Mouse (Mus musculus) monocyte, adult 2 months (primary cell): ENCODE data around the gene Trim14.

ENCODE experiments used
- DNase-seq, 2 experiments: peaks; one replicate each; pipeline ENCODE4 v3.0.0; 2022; ENCODE audit warnings: low spot score in 2 of 2, low read depth in 1 of 2

The Trim14 gene

GRCm38 (mm10) chr4:46485696-46486417 lies 50.1 kb downstream of the Trim14 start:
- DNase-seq = peak; percentile 61 to 68

GRCm38 (mm10) chr4:46479081-46479480 lies 56.9 kb downstream of the Trim14 start:
- no peak for DNase-seq

GRCm38 (mm10) chr4:46475101-46475500 lies 60.8 kb downstream of the Trim14 start:
- no peak for DNase-seq

- no peak for DNase-seq
Observed at GRCm38 (mm10) chr4:46465740-46466139, 70.2 kb downstream of the Trim14 start.

- no peak for DNase-seq
Observed at GRCm38 (mm10) chr4:46463130-46463830, 72.7 kb downstream of the Trim14 start.

GRCm38 (mm10) chr4:46458411-46458810 lies 77.5 kb downstream of the Trim14 start:
- no peak for DNase-seq

- DNase-seq = no peak
Observed at GRCm38 (mm10) chr4:46457186-46457585, 78.8 kb downstream of the Trim14 start.

GRCm38 (mm10) chr4:46456762-46457161 lies 79.2 kb downstream of the Trim14 start:
- no peak for DNase-seq

- no peak for DNase-seq
Observed at GRCm38 (mm10) chr4:46454097-46454864, 81.7 kb downstream of the Trim14 start.

GRCm38 (mm10) chr4:46452855-46453719 lies 82.9 kb downstream of the Trim14 start:
- no peak for DNase-seq

- peak; percentile 27 to 59 for DNase-seq
Observed at GRCm38 (mm10) chr4:46452481-46452850, 83.5 kb downstream of the Trim14 start.

GRCm38 (mm10) chr4:46451758-46452480 lies 84.0 kb downstream of the Trim14 start:
- DNase-seq = peak; percentile 34 to 62

- DNase-seq = peak; percentile 7 to 47
Observed at GRCm38 (mm10) chr4:46451240-46451757, 84.6 kb downstream of the Trim14 start.

- peak; percentile 71 to 85 for DNase-seq
Observed at GRCm38 (mm10) chr4:46450519-46451131, 85.3 kb downstream of the Trim14 start, which contains the start of gene Anp32b. TSS of gene Anp32b (plus strand) at chr4:46450902.

- no peak for DNase-seq
Observed at GRCm38 (mm10) chr4:46450020-46450518, 85.9 kb downstream of the Trim14 start.

- no peak for DNase-seq
Observed at GRCm38 (mm10) chr4:46448886-46449285, 87.1 kb downstream of the Trim14 start.

GRCm38 (mm10) chr4:46447461-46447860 lies 88.5 kb downstream of the Trim14 start:
- DNase-seq = no peak

GRCm38 (mm10) chr4:46445237-46445945 lies 90.5 kb downstream of the Trim14 start:
- no peak for DNase-seq
